Mouse (Mus musculus) R1 (cell line): ENCODE results near the gene Gm20835.
"Not testable (repeated sequence)": the region's sequence is repeated elsewhere in the genome, so short reads cannot be mapped to it uniquely, and the experiment has no call there.

Experiments used
- DNase-seq: peaks from one replicate; pipeline ENCODE4 v3.0.0-alpha.2; 2018; ENCODE audit warnings: low read depth, low spot score

The Gm20835 gene

DNA sequence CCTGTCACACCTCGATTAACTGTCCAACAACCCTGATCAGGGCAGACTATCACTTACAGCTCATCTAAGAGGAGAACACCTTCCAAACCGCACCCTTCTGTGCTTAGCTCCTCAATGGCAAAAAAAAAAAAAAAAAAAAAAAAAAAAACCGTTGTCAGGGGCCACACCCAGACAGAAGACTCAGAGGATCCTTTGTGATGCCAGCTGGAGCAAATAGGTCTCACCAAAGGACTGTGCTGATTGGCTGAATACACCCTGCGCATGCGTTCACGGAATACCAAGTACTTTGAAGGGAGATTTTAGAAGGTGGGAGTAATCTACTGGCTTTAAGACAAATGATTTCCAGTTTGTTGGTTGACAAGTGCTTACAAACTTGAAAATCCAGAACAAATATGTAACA lies at the start of gene Gm20835:
TSS of gene Gm20835 (minus strand) at position 101 of the 400 bp plus-strand sequence.
- DNase-seq = not testable (repeated sequence)
